Mouse (Mus musculus): ENCODE measurements around the gene Rps8.

- no peak for TF ChIP-seq EP300 (IDR thresholded peaks at IDR 0.05)
- TF ChIP-seq CTCF (IDR thresholded peaks at IDR 0.05), result no peak
These were observed 31.9 kb downstream of the Rps8 start for GRCm38 (mm10) chr4:117124218-117124517.
